Mouse (Mus musculus): ENCODE measurements at regions not wholly inside any gene's neighbourhood (a gene's known extent, or its start where the extent isn't known, plus 50 kb on each side); places are given as distances from the start of the nearest gene placed in this dataset.

DNA sequence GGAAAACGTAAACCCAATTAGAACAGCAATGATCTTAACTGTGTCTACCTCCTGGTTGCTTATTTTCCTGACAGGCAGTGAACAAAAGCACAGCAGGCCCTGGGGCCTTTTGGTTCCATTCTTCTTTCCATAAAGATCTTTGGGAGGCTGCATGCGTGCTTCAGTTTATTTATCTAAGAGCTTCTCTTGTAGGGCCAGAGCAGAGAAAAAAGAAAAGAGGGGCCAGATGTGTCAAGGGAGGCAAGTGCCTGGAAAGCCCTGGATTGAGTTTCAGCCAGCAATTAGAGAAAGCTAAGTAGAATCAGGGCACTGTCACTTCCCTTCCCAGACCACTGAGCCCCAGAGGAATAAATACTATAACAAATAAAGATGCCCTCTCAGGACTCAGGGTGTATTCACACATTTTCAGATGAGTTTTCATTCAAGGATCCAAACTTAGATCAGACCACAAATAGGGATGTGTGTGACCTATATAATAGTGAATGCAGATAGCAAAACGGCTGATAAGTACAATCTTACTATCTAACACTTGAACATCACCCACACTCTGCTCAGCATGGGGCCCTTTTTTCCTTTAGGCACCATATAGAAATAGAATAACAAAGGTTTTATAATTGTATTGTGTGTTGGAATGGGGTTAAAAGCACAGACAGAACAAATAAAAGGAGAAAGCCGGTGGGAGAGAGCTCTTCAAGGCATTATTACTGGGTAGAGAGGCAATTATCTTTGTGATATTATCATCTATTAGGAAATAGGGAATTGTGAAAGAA, 612.2 kb downstream of the Slc22a22 start:
- no peaks in the 10 kb centered on the region for H3K9me3 ChIP-seq (replicated peaks; ENCODE audit: insufficient read depth, low read length)
- no peak for DNase-seq (ENCODE audit: low read depth, low spot score)
- TF ChIP-seq ZC3H11A (IDR thresholded peaks at IDR 0.05; ENCODE audit: low read depth, low read length) (no peak), ZMIZ1 (IDR thresholded peaks at IDR 0.05; ENCODE audit: low read depth, low read length) (no peak), USF2 (IDR thresholded peaks at IDR 0.05; ENCODE audit: borderline replicate concordance in 1 of 2, insufficient read depth in 1 of 2, low read depth in 1 of 2, low read length in 2 of 2) (no peak), MAX (IDR thresholded peaks at IDR 0.05; ENCODE audit: low read length) (no peak), MYB (IDR thresholded peaks at IDR 0.05; ENCODE audit: low read depth, low read length) (no peak), MYC (IDR thresholded peaks at IDR 0.05; ENCODE audit: low read depth, low read length) (no peak)
- no peaks in the 10 kb centered on the region for H3K79me2 ChIP-seq (ENCODE audit: control insufficient read depth, insufficient read depth, low read length, poor library complexity)
- no peaks in the 10 kb centered on the region for H3K4me1 ChIP-seq (ENCODE audit: control insufficient read depth in 1 of 2, insufficient read depth in 2 of 2, low read length in 2 of 2)
- H3K4me3 ChIP-seq (ENCODE audit: control insufficient read depth in 1 of 2, insufficient read depth in 1 of 2, low read depth in 2 of 2, low read length in 2 of 2) = no peak overlapping the region
- H3K27ac ChIP-seq (ENCODE audit: control insufficient read depth, low read depth, low read length) = no peak overlapping the region
- H3K27me3 ChIP-seq (ENCODE audit: control insufficient read depth in 1 of 2, insufficient read depth in 2 of 2, low read length in 2 of 2) = no peaks in the 10 kb centered on the region
- no peak overlapping the region for H3K9ac ChIP-seq (ENCODE audit: control insufficient read depth, low read depth, low read length, poor library complexity, severe bottlenecking)
- H3K36me3 ChIP-seq (ENCODE audit: control insufficient read depth in 1 of 2, insufficient read depth in 2 of 2, low read length in 2 of 2) = no peaks in the 10 kb centered on the region

DNA sequence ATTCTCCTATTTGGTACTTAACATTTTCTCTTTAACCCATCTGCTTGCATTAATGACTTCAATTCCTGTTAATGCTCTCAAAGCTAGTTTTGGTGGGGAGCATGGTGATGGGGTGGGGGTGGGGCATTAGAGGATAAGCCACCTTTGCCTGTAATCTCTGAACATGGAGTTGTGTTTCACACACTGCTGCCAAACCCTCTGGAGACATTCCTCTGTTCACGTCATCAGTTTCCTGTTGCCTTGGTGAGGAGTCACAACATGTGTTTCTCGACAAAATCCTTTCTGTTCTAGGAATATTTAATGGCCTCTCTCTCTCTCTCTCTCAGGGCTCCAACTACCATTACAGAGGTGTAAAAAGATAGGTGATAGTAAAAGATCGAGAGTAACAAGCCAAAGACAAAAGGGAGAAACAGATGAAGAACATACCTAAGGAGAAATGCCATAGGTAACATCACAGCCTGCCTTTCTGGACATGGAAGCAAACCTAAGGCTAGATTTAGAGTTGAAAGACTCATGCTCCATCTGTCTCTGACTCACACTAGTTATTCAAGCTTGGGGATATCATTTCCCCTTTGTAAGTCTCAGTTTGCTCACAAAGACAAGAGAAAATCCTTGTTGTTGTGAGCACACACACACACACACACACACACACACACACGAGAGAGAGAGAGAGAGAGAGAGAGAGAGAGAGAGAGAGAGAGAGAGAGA, 618.6 kb downstream of the Slc22a22 start:
- Histone ChIP-seq H3K9me3 (replicated peaks; ENCODE audit: insufficient read depth, low read length) (no peaks in the 10 kb centered on the region), H3K27me3 (ENCODE audit: control insufficient read depth in 1 of 2, insufficient read depth in 2 of 2, low read length in 2 of 2) (no peaks in the 10 kb centered on the region)
- TF ChIP-seq MAX (IDR thresholded peaks at IDR 0.05; ENCODE audit: low read length) (no peak), MAZ (IDR thresholded peaks at IDR 0.05; ENCODE audit: low read depth, low read length) (no peak), RCOR1 (IDR thresholded peaks at IDR 0.05; ENCODE audit: low read depth, low read length) (no peak), SMC3 (IDR thresholded peaks at IDR 0.05; ENCODE audit: low read depth, low read length) (no peak), UBTF (IDR thresholded peaks at IDR 0.05; ENCODE audit: borderline replicate concordance, insufficient read depth, low read depth, low read length) (no peak), BHLHE40 (IDR thresholded peaks at IDR 0.05; ENCODE audit: borderline replicate concordance, low read depth, low read length) (no peak), TBP (IDR thresholded peaks at IDR 0.05; ENCODE audit: low read depth, low read length) (no peak), MYC (IDR thresholded peaks at IDR 0.05; ENCODE audit: low read depth, low read length) (no peak), GABPA (IDR thresholded peaks at IDR 0.05; ENCODE audit: low read depth, low read length) (no peak), NELFE (IDR thresholded peaks at IDR 0.05; ENCODE audit: low read depth, low read length) (no peak)

More for the DNA sequence above, 618.6 kb downstream of the Slc22a22 start:
- Histone ChIP-seq H3K79me2 (ENCODE audit: control insufficient read depth, insufficient read depth, low read length, poor library complexity) (no peaks in the 10 kb centered on the region), H3K4me3 (ENCODE audit: control insufficient read depth in 1 of 2, insufficient read depth in 1 of 2, low read depth in 2 of 2, low read length in 2 of 2) (no peak overlapping the region), H3K9ac (ENCODE audit: control insufficient read depth, low read depth, low read length, poor library complexity, severe bottlenecking) (no peak overlapping the region), H3K27ac (ENCODE audit: control insufficient read depth, low read depth, low read length) (no peak overlapping the region), H3K36me3 (ENCODE audit: control insufficient read depth in 1 of 2, insufficient read depth in 2 of 2, low read length in 2 of 2) (no peaks in the 10 kb centered on the region), H3K4me1 (ENCODE audit: control insufficient read depth in 1 of 2, insufficient read depth in 2 of 2, low read length in 2 of 2) (no peaks in the 10 kb centered on the region)
- no peak for DNase-seq (ENCODE audit: low read depth, low spot score)
